Mouse (Mus musculus): Measurements from ENCODE around the gene Csnk1g1. TPM values are rescaled to one million over a fixed set of nuclear protein-coding genes. Genes with fewer than 3 reads are reported as not detected.

Gene Csnk1g1
- polyA plus RNA-seq, 1 experiment from 2014 or later: 20.8 TPM

- no peaks in the 10 kb centered on the region for H3K9me3 ChIP-seq (ENCODE audit: control insufficient read depth, low read length)
- peak; percentile 71 for ATAC-seq (ENCODE audit: low FRiP score, low TSS enrichment)
- no peaks in the 10 kb centered on the region for H3K27me3 ChIP-seq (ENCODE audit: control insufficient read depth, insufficient read depth, low read length)
- H3K36me3 ChIP-seq (ENCODE audit: control insufficient read depth, insufficient read depth, low read length): peaks cover 8% of the 10 kb centered on the region
- under 1% methylated on average over 34 of the region's 34 CpGs for WGBS
- peak overlapping the region; percentile 67 for H3K4me2 ChIP-seq (replicated peaks; ENCODE audit: low read depth, low read length)
- H3K27ac ChIP-seq (ENCODE audit: low read depth, low read length): peak overlapping the region; percentile 77
- H3K4me3 ChIP-seq (ENCODE audit: low read length): peak overlapping the region; percentile 68
- peak overlapping the region; percentile 63 for H3K9ac ChIP-seq (ENCODE audit: low read depth, low read length)
- no peaks in the 10 kb centered on the region for H3K4me1 ChIP-seq (ENCODE audit: control insufficient read depth, insufficient read depth, low read length)
Measured at GRCm38 (mm10) chr9:65909301-65909801, 627 bp downstream of the Csnk1g1 start.

- peaks cover 7% of the 10 kb centered on the region; the same call in 1 of the 2 replicates for H3K36me3 ChIP-seq (ENCODE audit: control insufficient read depth, insufficient read depth, low read length)
- no peaks in the 10 kb centered on the region for H3K27me3 ChIP-seq (ENCODE audit: control insufficient read depth, insufficient read depth, low read length)
- peak overlapping the region; percentile 68 for H3K4me3 ChIP-seq (ENCODE audit: low read length)
- WGBS: 8% methylated on average over 4 of the region's 4 CpGs
- no peaks in the 10 kb centered on the region for H3K4me1 ChIP-seq (ENCODE audit: control insufficient read depth, insufficient read depth, low read length)
- no peak overlapping the region for H3K27ac ChIP-seq (ENCODE audit: low read depth, low read length)
- peak overlapping the region; percentile 67 for H3K4me2 ChIP-seq (replicated peaks; ENCODE audit: low read depth, low read length)
- H3K9ac ChIP-seq (ENCODE audit: low read depth, low read length): peak overlapping the region; percentile 63
- ATAC-seq (ENCODE audit: low FRiP score, low TSS enrichment): no peak
- H3K9me3 ChIP-seq (ENCODE audit: control insufficient read depth, low read length): no peaks in the 10 kb centered on the region
Measured at GRCm38 (mm10) chr9:65909837-65910236, 1.1 kb downstream of the Csnk1g1 start.

- no peak for ATAC-seq (ENCODE audit: low FRiP score, low TSS enrichment)
- no peaks in the 10 kb centered on the region for H3K4me1 ChIP-seq (ENCODE audit: control insufficient read depth, insufficient read depth, low read length)
- no peak overlapping the region for H3K27ac ChIP-seq (ENCODE audit: low read depth, low read length)
- no peaks in the 10 kb centered on the region for H3K36me3 ChIP-seq (ENCODE audit: control insufficient read depth, insufficient read depth, low read length)
- WGBS: 68% methylated on average over 2 of the region's 2 CpGs
- no peak overlapping the region for H3K9ac ChIP-seq (ENCODE audit: low read depth, low read length)
- H3K4me3 ChIP-seq (ENCODE audit: low read length): no peak overlapping the region
- no peak overlapping the region for H3K4me2 ChIP-seq (replicated peaks; ENCODE audit: low read depth, low read length)
- H3K9me3 ChIP-seq (ENCODE audit: control insufficient read depth, low read length): no peaks in the 10 kb centered on the region
- no peaks in the 10 kb centered on the region for H3K27me3 ChIP-seq (ENCODE audit: control insufficient read depth, insufficient read depth, low read length)
Measured at GRCm38 (mm10) chr9:65913976-65914375, 5.3 kb downstream of the Csnk1g1 start.

- Histone ChIP-seq H3K4me2 (replicated peaks; ENCODE audit: low read depth, low read length) (no peak overlapping the region), H3K9ac (ENCODE audit: low read depth, low read length) (no peak overlapping the region), H3K4me3 (ENCODE audit: low read length) (no peak overlapping the region), H3K36me3 (ENCODE audit: control insufficient read depth, insufficient read depth, low read length) (no peaks in the 10 kb centered on the region), H3K27me3 (ENCODE audit: control insufficient read depth, insufficient read depth, low read length) (no peaks in the 10 kb centered on the region), H3K4me1 (ENCODE audit: control insufficient read depth, insufficient read depth, low read length) (no peaks in the 10 kb centered on the region), H3K9me3 (ENCODE audit: control insufficient read depth, low read length) (no peaks in the 10 kb centered on the region), H3K27ac (ENCODE audit: low read depth, low read length) (no peak overlapping the region)
- ATAC-seq (ENCODE audit: low FRiP score, low TSS enrichment): no peak
- WGBS: 86% methylated on average over 1 of the region's 1 CpGs
Measured at GRCm38 (mm10) chr9:65917015-65917414, 8.3 kb downstream of the Csnk1g1 start.

- Histone ChIP-seq H3K27ac (ENCODE audit: low read depth, low read length) (no peak overlapping the region), H3K27me3 (ENCODE audit: control insufficient read depth, insufficient read depth, low read length) (no peaks in the 10 kb centered on the region), H3K4me1 (ENCODE audit: control insufficient read depth, insufficient read depth, low read length) (no peaks in the 10 kb centered on the region), H3K36me3 (ENCODE audit: control insufficient read depth, insufficient read depth, low read length) (no peaks in the 10 kb centered on the region), H3K4me2 (replicated peaks; ENCODE audit: low read depth, low read length) (no peak overlapping the region), H3K9me3 (ENCODE audit: control insufficient read depth, low read length) (no peaks in the 10 kb centered on the region), H3K4me3 (ENCODE audit: low read length) (no peak overlapping the region), H3K9ac (ENCODE audit: low read depth, low read length) (no peak overlapping the region)
- ATAC-seq (ENCODE audit: low FRiP score, low TSS enrichment): no peak
Measured at GRCm38 (mm10) chr9:65928456-65928855, 19.7 kb downstream of the Csnk1g1 start.

- Histone ChIP-seq H3K4me2 (replicated peaks; ENCODE audit: low read depth, low read length) (no peak overlapping the region), H3K27ac (ENCODE audit: low read depth, low read length) (no peak overlapping the region), H3K4me3 (ENCODE audit: low read length) (no peak overlapping the region), H3K27me3 (ENCODE audit: control insufficient read depth, insufficient read depth, low read length) (no peaks in the 10 kb centered on the region), H3K9me3 (ENCODE audit: control insufficient read depth, low read length) (no peaks in the 10 kb centered on the region), H3K9ac (ENCODE audit: low read depth, low read length) (no peak overlapping the region), H3K4me1 (ENCODE audit: control insufficient read depth, insufficient read depth, low read length) (no peaks in the 10 kb centered on the region), H3K36me3 (ENCODE audit: control insufficient read depth, insufficient read depth, low read length) (no peaks in the 10 kb centered on the region)
- ATAC-seq (ENCODE audit: low FRiP score, low TSS enrichment): no peak
Measured at GRCm38 (mm10) chr9:65929826-65930225, 21.1 kb downstream of the Csnk1g1 start.

GRCm38 (mm10) chr9:65937566-65937965, 28.8 kb downstream of the Csnk1g1 start:
- no peaks in the 10 kb centered on the region for H3K9me3 ChIP-seq (ENCODE audit: control insufficient read depth, low read length)
- no peak overlapping the region for H3K9ac ChIP-seq (ENCODE audit: low read depth, low read length)
- no peak overlapping the region for H3K4me2 ChIP-seq (replicated peaks; ENCODE audit: low read depth, low read length)
- no peaks in the 10 kb centered on the region for H3K27me3 ChIP-seq (ENCODE audit: control insufficient read depth, insufficient read depth, low read length)
- H3K4me1 ChIP-seq (ENCODE audit: control insufficient read depth, insufficient read depth, low read length): no peaks in the 10 kb centered on the region
- no peak overlapping the region for H3K4me3 ChIP-seq (ENCODE audit: low read length)
- ATAC-seq (ENCODE audit: low FRiP score, low TSS enrichment): no peak
- no peaks in the 10 kb centered on the region for H3K36me3 ChIP-seq (ENCODE audit: control insufficient read depth, insufficient read depth, low read length)
- no peak overlapping the region for H3K27ac ChIP-seq (ENCODE audit: low read depth, low read length)
- WGBS: 86% methylated on average over 2 of the region's 2 CpGs

- no peaks in the 10 kb centered on the region for H3K4me1 ChIP-seq (ENCODE audit: control insufficient read depth, insufficient read depth, low read length)
- no peak overlapping the region for H3K4me3 ChIP-seq (ENCODE audit: low read length)
- H3K9me3 ChIP-seq (ENCODE audit: control insufficient read depth, low read length): no peaks in the 10 kb centered on the region
- H3K9ac ChIP-seq (ENCODE audit: low read depth, low read length): no peak overlapping the region
- H3K27me3 ChIP-seq (ENCODE audit: control insufficient read depth, insufficient read depth, low read length): no peaks in the 10 kb centered on the region
- 87% methylated on average over 3 of the region's 3 CpGs for WGBS
- peaks cover 3% of the 10 kb centered on the region; the same call in 1 of the 2 replicates for H3K36me3 ChIP-seq (ENCODE audit: control insufficient read depth, insufficient read depth, low read length)
- no peak overlapping the region for H3K4me2 ChIP-seq (replicated peaks; ENCODE audit: low read depth, low read length)
- no peak overlapping the region for H3K27ac ChIP-seq (ENCODE audit: low read depth, low read length)
- no peak for ATAC-seq (ENCODE audit: low FRiP score, low TSS enrichment)
Measured at GRCm38 (mm10) chr9:65951082-65951587, 42.4 kb downstream of the Csnk1g1 start.

GRCm38 (mm10) chr9:65970009-65970408, 61.3 kb downstream of the Csnk1g1 start:
- 84% methylated on average over 3 of the region's 3 CpGs for WGBS
- Histone ChIP-seq H3K9me3 (ENCODE audit: control insufficient read depth, low read length) (no peaks in the 10 kb centered on the region), H3K27me3 (ENCODE audit: control insufficient read depth, insufficient read depth, low read length) (no peaks in the 10 kb centered on the region), H3K9ac (ENCODE audit: low read depth, low read length) (no peak overlapping the region), H3K4me3 (ENCODE audit: low read length) (no peak overlapping the region), H3K4me2 (replicated peaks; ENCODE audit: low read depth, low read length) (no peak overlapping the region), H3K36me3 (ENCODE audit: control insufficient read depth, insufficient read depth, low read length) (no peaks in the 10 kb centered on the region), H3K27ac (ENCODE audit: low read depth, low read length) (no peak overlapping the region), H3K4me1 (ENCODE audit: control insufficient read depth, insufficient read depth, low read length) (no peaks in the 10 kb centered on the region)
- ATAC-seq (ENCODE audit: low FRiP score, low TSS enrichment): no peak

Data from kidney, embryonic 14.5 days (tissue).